In the genomic region with DNA sequence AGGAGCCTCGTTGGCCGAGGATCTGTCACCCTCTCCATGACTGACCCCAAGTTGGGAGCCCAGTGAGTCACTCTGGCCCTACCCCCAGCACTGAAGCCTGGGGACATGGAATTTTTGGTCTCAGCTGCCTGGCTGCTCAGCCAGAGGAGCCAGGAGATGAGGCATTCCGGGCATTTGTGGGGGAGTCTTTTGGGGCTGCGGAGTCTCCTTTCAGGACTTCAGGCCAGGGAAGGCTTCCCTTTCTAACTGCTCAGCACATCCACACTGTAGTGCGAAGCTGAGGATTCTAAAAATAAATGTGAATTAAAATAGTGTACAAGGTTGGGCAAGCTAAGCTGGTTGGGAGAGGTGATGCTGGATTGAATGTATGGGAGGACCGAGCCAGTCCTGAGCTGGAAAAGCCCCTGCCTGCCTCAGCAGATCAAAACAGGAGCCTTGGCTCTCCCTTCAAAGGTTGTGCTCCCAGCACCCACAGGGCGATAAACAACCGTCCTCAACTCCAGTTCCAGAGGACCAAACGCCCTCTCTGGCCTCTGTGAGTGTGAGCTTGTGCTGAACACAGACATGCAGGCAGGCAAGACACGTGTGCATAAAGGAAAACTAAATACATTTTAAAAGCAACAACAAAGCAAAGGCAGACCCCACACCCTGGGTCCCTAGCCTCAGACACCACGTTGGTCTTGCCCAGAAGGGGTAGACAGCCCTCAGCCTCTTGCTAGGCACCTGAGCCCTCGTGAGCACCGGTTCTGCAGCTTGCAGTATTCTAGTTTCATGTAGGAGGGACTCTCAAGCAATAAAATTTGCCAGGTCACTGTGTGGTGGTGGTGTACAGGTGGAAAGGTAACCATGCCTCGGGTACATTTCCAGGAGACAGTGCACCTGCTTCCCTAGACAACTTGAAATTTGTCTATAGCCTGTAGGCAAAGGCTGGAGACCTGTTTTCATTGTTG, we compare ENCODE assay signal across 12 mouse cellular contexts. TPM values are rescaled to one million over a fixed set of nuclear protein-coding genes. Genes with fewer than 3 reads are reported as not detected.
DNase-seq lines count a peak whose midpoint lies in the region; ATAC-seq and TF ChIP-seq lines count a peak whose summit lies in the region.
"Had no signal": no experiment of that assay in that cellular context is flagged by ENCODE, and none has a peak within 500 bp of the region (broad histone marks: within the 10 kb centered on the region; RNA-seq: fewer than 3 reads in every experiment).

No protein-coding gene starts in this region.

- peak overlapping the region; percentile 33; the same call in 1 of the 2 replicates for H3K27ac ChIP-seq in liver, embryonic 15.5 days (replicated peaks)
- H3K27ac ChIP-seq in hindbrain, embryonic 14.5 days: no peak overlapping the region
- H3K27ac ChIP-seq: hindbrain, embryonic 13.5 days had no signal

- no peak overlapping the region; the same call in 1 of the 2 replicates for H3K9ac ChIP-seq in liver, embryonic 15.5 days
- H3K9ac ChIP-seq in hindbrain, embryonic 14.5 days: no peak overlapping the region
- H3K9ac ChIP-seq: hindbrain, embryonic 13.5 days had no signal

- H3K4me3 ChIP-seq in liver, embryonic 15.5 days (replicated peaks): no peak overlapping the region
- no peak overlapping the region for H3K4me3 ChIP-seq in hindbrain, embryonic 14.5 days (replicated peaks; ENCODE audit: low read length)
- H3K4me3 ChIP-seq: hindbrain, embryonic 13.5 days had no signal

- H3K4me2 ChIP-seq in liver, embryonic 15.5 days: peak overlapping the region; percentile 73; the same call in 1 of the 2 replicates
- no peak overlapping the region for H3K4me2 ChIP-seq in hindbrain, embryonic 14.5 days (replicated peaks)

- peak; percentile 28 for ATAC-seq in Patski
- ATAC-seq in liver, embryonic 15.5 days (ENCODE audit: insufficient read depth): no peak
- no peak for ATAC-seq in hindbrain, embryonic 14.5 days (ENCODE audit: low FRiP score)
- no peak for ATAC-seq in erythroblast, adult 5-6 weeks (replicated peaks; ENCODE audit: low FRiP score, poor library complexity, severe bottlenecking)

- intact Hi-C loops in gastrocnemius, postnatal 14 days (cut with DNase I; ENCODE audit: low total_unique reads): no loop called here

- peak; percentile 66 for DNase-seq in kidney, adult 11 months
- no peak for DNase-seq in kidney, postnatal 14 days
- DNase-seq in Patski (ENCODE audit: low read depth, low spot score): peak; percentile 68
- DNase-seq in gastrocnemius, postnatal 14 days: peak; percentile 63
- DNase-seq in hindbrain, embryonic 14.5 days (ENCODE audit: low spot score): no peak
- DNase-seq: left cerebral cortex, postnatal 4 days; midbrain, embryonic 14.5 days; thymus, adult 18-20 months had no signal

- CTCF ChIA-PET in Patski (lab: Charles Lee): interaction anchor here (0.9 to 12.6 kb wide), 3 partner anchors 26 to 66 kb away, joined by 4 to 144 read pairs (median 5); no protein-coding TSS in a partner anchor

- no peaks in the 10 kb centered on the region for H3K9me3 ChIP-seq in liver, embryonic 15.5 days (replicated peaks)
- no peaks in the 10 kb centered on the region for H3K9me3 ChIP-seq in hindbrain, embryonic 14.5 days (ENCODE audit: control insufficient read depth, low read length)
- H3K9me3 ChIP-seq: hindbrain, embryonic 13.5 days had no signal

- no peaks in the 10 kb centered on the region for H3K27me3 ChIP-seq in Patski
- H3K27me3 ChIP-seq in liver, embryonic 15.5 days: peaks cover 57% of the 10 kb centered on the region
- H3K27me3 ChIP-seq in hindbrain, embryonic 14.5 days (ENCODE audit: control insufficient read depth, insufficient read depth, low read length): peaks cover 57% of the 10 kb centered on the region

- H3K36me3 ChIP-seq in liver, embryonic 15.5 days (replicated peaks): no peaks in the 10 kb centered on the region
- H3K36me3 ChIP-seq in hindbrain, embryonic 14.5 days (replicated peaks; ENCODE audit: control insufficient read depth, insufficient read depth): no peaks in the 10 kb centered on the region
- H3K36me3 ChIP-seq: hindbrain, embryonic 13.5 days had no signal

- POLR2A ChIA-PET in Patski (lab: Charles Lee): interaction anchor here (1.1 to 4.2 kb wide), 4 partner anchors 16 to 28 kb away, joined by 4 to 35 read pairs (median 6); no protein-coding TSS in a partner anchor

- peaks cover 89% of the 10 kb centered on the region for H3K4me1 ChIP-seq in liver, embryonic 15.5 days (replicated peaks)
- H3K4me1 ChIP-seq in hindbrain, embryonic 14.5 days (replicated peaks; ENCODE audit: control insufficient read depth, insufficient read depth, low read length): peaks cover 31% of the 10 kb centered on the region; the same call in 1 of the 2 replicates

- in situ Hi-C loops in Patski (cut with MboI; ENCODE audit: low pct_unique_long_range_greater_than_20kb): no loop called here

- WGBS in liver, embryonic 15.5 days (ENCODE audit: insufficient replicate concordance): 50% methylated on average over 14 of the region's 14 CpGs
- 29% methylated on average over 14 of the region's 14 CpGs for WGBS in hindbrain, embryonic 14.5 days

- no peak for TF ChIP-seq CTCF in Patski (IDR thresholded peaks at IDR 0.05)

RNA-seq across cellular contexts. Expression of gene Tnfaip2, which starts 11.1 kb away (rescaled TPM):
- 57.5 TPM for polyA plus RNA-seq in Patski (2021)
- total RNA-seq in gastrocnemius, postnatal 14 days (2021): 10 to 100 TPM; 22.7 to 46.6 TPM
- 70.3 and 79.5 TPM in 2 replicates for polyA plus RNA-seq in liver, embryonic 15.5 days (2015; fragmentation: Nextera tagmentation; extraction: Ambion mirVana)
- polyA plus RNA-seq in hindbrain, embryonic 14.5 days (2014; fragmentation: Nextera tagmentation; extraction: Ambion mirVana): 0.42 and 0.79 TPM in 2 replicates
- 121 and 131 TPM in 2 replicates for total RNA-seq in erythroblast, adult 5-6 weeks (2015; ENCODE audit: low replicate concordance)
- 287 and 456 TPM in 2 replicates for total RNA-seq in erythroblast, adult 5-6 weeks (2017; ENCODE audit: low replicate concordance)

RNA-seq across cellular contexts. Expression of gene Exoc3l4, which starts 14.3 kb away (rescaled TPM):
- 8.5 TPM for polyA plus RNA-seq in Patski (2021)
- total RNA-seq in gastrocnemius, postnatal 14 days (2021): 10 to 100 TPM; 12.8 to 23.8 TPM
- polyA plus RNA-seq in liver, embryonic 15.5 days (2015; fragmentation: Nextera tagmentation; extraction: Ambion mirVana): 22.5 and 23.5 TPM in 2 replicates
- polyA plus RNA-seq in hindbrain, embryonic 14.5 days (2014; fragmentation: Nextera tagmentation; extraction: Ambion mirVana): 1.7 and 1.8 TPM in 2 replicates
- total RNA-seq in erythroblast, adult 5-6 weeks (2015; ENCODE audit: low replicate concordance): not detected in 2 replicates
- not detected in 2 replicates for total RNA-seq in erythroblast, adult 5-6 weeks (2017; ENCODE audit: low replicate concordance)

RNA-seq across cellular contexts. Expression of gene Lbhd2, which starts 24.5 kb away (rescaled TPM):
- not detected for polyA plus RNA-seq in Patski (2021)
- not detected for total RNA-seq in gastrocnemius, postnatal 14 days (2021)
- polyA plus RNA-seq in liver, embryonic 15.5 days (2015; fragmentation: Nextera tagmentation; extraction: Ambion mirVana): not detected in 2 replicates
- 0.72 and 1.3 TPM in 2 replicates for polyA plus RNA-seq in hindbrain, embryonic 14.5 days (2014; fragmentation: Nextera tagmentation; extraction: Ambion mirVana)
- not detected in 2 replicates for total RNA-seq in erythroblast, adult 5-6 weeks (2015; ENCODE audit: low replicate concordance)
- not detected in 2 replicates for total RNA-seq in erythroblast, adult 5-6 weeks (2017; ENCODE audit: low replicate concordance)
- polyA plus RNA-seq: erythroblast, embryonic 14.5 days had no signal

RNA-seq across cellular contexts. Expression of gene Cdc42bpb, which starts 53.6 kb away (rescaled TPM):
- 103 TPM for polyA plus RNA-seq in Patski (2021)
- 10 to 100 TPM; 32.2 to 34.1 TPM for total RNA-seq in gastrocnemius, postnatal 14 days (2021)
- 6.6 and 9.4 TPM in 2 replicates for polyA plus RNA-seq in liver, embryonic 15.5 days (2015; fragmentation: Nextera tagmentation; extraction: Ambion mirVana)
- polyA plus RNA-seq in hindbrain, embryonic 14.5 days (2014; fragmentation: Nextera tagmentation; extraction: Ambion mirVana): 48.1 and 48.3 TPM in 2 replicates
- total RNA-seq in erythroblast, adult 5-6 weeks (2015; ENCODE audit: low replicate concordance): 0.58 and 10.9 TPM in 2 replicates
- 1.8 and 2.6 TPM in 2 replicates for total RNA-seq in erythroblast, adult 5-6 weeks (2017; ENCODE audit: low replicate concordance)

RNA-seq across cellular contexts. Expression of gene Gm266, which starts 54.5 kb away (rescaled TPM):
- 2.3 TPM for polyA plus RNA-seq in Patski (2021)
- 1 to 10 TPM; 1.7 to 3.4 TPM for total RNA-seq in gastrocnemius, postnatal 14 days (2021)
- 0.56 and 0.62 TPM in 2 replicates for polyA plus RNA-seq in liver, embryonic 15.5 days (2015; fragmentation: Nextera tagmentation; extraction: Ambion mirVana)
- 2.6 and 3.8 TPM in 2 replicates for polyA plus RNA-seq in hindbrain, embryonic 14.5 days (2014; fragmentation: Nextera tagmentation; extraction: Ambion mirVana)
- not detected in 2 replicates for total RNA-seq in erythroblast, adult 5-6 weeks (2015; ENCODE audit: low replicate concordance)
- total RNA-seq in erythroblast, adult 5-6 weeks (2017; ENCODE audit: low replicate concordance): not detected in 2 replicates
- polyA plus RNA-seq: erythroblast, embryonic 14.5 days had no signal

Comparison
In these comparisons a context has a peak if more than half of its experiments do, and no peak if none do; other contexts are left out.
1. DNase-seq: peak in kidney, adult 11 months (single experiment), Patski (single experiment) and gastrocnemius, postnatal 14 days (single experiment); none in kidney, postnatal 14 days (single experiment) and hindbrain, embryonic 14.5 days (single experiment).
2. RNA of gene Tnfaip2, which starts 11.1 kb away (polyA plus RNA-seq): 70.3 to 79.5 TPM in liver, embryonic 15.5 days and 57.5 TPM in Patski (single experiment); 0.42 to 0.79 TPM in hindbrain, embryonic 14.5 days; every median in the first group is over 10 times any median in the second.